Mouse (Mus musculus) intestine, embryonic 14.5 days (tissue): ENCODE results near the gene Adm2. TPM values are rescaled to one million over a fixed set of nuclear protein-coding genes. Genes with fewer than 3 reads are reported as not detected.
A peak's percentile ranks its signal among the peaks of the same experiment; 100 is the strongest.

Experiments
- ATAC-seq: fragments of 200-750 bp; cut with Nextera tagmentation; replicated peaks from 2 replicates; pipeline ENCODE4 v1.8.0; 2017; ENCODE audit warnings: low read depth, moderate number of reproducible peaks, moderate TSS enrichment, moderate library complexity; ENCODE audit not compliant: low FRiP score, low TSS enrichment
- DNase-seq: peaks from one replicate; pipeline ENCODE4 v3.0.0-alpha.2; 2018; ENCODE audit warnings: low spot score
- H3K27ac ChIP-seq: fragments of 300-500 bp; sonication (generic); 2 replicates; pipeline ENCODE4 v1.5.1; 2014; ENCODE audit warnings: low read depth, mild to moderate bottlenecking, control low read depth
- H3K27me3 ChIP-seq: fragments of 300-500 bp; sonication (generic); replicated peaks from 2 replicates; pipeline ENCODE4 v1.6.1; 2014; ENCODE audit warnings: low read length, control low read depth; ENCODE audit not compliant: control insufficient read depth, insufficient read depth
- H3K36me3 ChIP-seq: fragments of 300-500 bp; sonication (generic); 2 replicates; pipeline ENCODE4 v1.6.1; 2014; ENCODE audit warnings: low read length, control low read depth; ENCODE audit not compliant: control insufficient read depth, insufficient read depth
- H3K4me1 ChIP-seq: fragments of 300-500 bp; sonication (generic); replicated peaks from 2 replicates; pipeline ENCODE4 v1.6.1; 2014; ENCODE audit warnings: low read length, control low read depth, mixed read lengths; ENCODE audit not compliant: control insufficient read depth, insufficient read depth
- H3K4me2 ChIP-seq: fragments of 300-500 bp; sonication (generic); 2 replicates; pipeline ENCODE4 v1.6.1; 2014; ENCODE audit warnings: low read length
- H3K4me3 ChIP-seq: fragments of 300-500 bp; sonication (generic); 2 replicates; pipeline ENCODE4 v1.5.1; 2014; ENCODE audit warnings: low read depth, low read length, control low read depth, mixed read lengths
- H3K9ac ChIP-seq: fragments of 300-500 bp; sonication (generic); 2 replicates; pipeline ENCODE4 v1.6.1; 2014; ENCODE audit warnings: mild to moderate bottlenecking, low read length
- H3K9me3 ChIP-seq: fragments of 300-500 bp; sonication (generic); 2 replicates; pipeline ENCODE4 v1.6.1; 2016; ENCODE audit warnings: low read length, control low read depth; ENCODE audit not compliant: control insufficient read depth
- WGBS: fragments of 180-500 bp; shearing (Covaris S2); extraction: QIAGEN DNeasy Blood & Tissue Kit; methylation state at CpG from one replicate; pipeline ENCODE4 v1.1.7; 2014; 5-methylcytosine and 5-hydroxymethylcytosine counted together
- polyA plus RNA-seq: library from polyadenylated mRNA; unstranded; fragments of >200 nt; fragmentation: Nextera tagmentation; extraction: Ambion mirVana; gene quantifications from 2 replicates; pipeline ENCODE4 v1.2.1, GENCODE M21; 2014

The Adm2 gene
- polyA plus RNA-seq, 1 experiment from 2014 or later: 0.73 TPM

DNA sequence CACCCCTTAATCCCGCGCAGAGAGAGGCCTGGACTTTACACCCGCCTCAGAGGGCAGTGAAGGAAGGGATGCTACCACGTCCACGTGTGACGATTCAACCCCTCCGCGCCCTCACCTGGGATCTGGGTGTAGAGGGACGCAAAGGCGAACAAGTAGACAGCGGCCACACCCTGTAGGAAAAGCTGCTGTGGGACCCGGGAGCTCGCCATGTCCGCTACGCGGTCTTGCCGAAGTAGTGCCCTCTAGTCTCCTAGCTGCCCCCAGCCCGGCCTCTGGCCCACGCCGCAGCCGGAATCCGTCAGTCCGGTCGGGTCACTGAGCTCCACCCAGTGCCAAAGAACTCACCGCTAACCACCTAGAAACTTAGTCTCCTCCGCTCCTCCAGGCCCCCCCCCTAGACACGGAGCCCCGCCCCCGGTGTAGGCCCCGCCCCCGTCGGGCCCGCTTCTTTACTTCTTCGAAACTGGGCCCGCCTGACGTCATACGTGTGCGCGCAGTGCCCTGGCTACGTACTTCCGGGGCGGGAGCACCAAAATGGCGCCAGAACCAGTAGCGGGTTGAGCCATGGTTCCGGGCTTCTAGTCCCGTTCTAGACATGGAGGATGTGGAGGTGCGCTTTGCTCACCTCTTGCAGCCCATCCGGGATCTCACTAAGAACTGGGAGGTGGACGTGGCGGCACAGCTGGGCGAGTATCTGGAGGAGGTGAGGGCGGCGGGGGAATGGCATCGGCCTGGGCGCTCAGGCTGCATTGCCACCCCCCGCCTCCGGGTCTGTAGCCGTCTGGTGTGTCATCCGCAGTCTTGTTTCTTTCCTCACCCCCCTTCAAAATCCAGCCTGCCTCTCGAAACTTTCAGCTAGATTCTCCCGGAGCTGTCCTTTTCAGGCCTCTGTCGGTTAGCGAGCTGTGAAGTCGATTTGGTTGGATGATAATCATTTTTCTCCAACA lies 33.0 kb downstream of the Adm2 start, which contains the start of the genes Lmf2 and Ncaph2:
Gene Lmf2 (minus strand): TSS at position 419 of the 947 bp plus-strand sequence.
Gene Ncaph2 (plus strand): TSS at position 479 of the 947 bp plus-strand sequence.
- WGBS: under 1% methylated on average over 63 of the region's 64 CpGs
- peaks cover 14% of the 10 kb centered on the region for H3K4me1 ChIP-seq
- peak within 1 kb of the TSS; percentile 90 for H3K27ac ChIP-seq
- ATAC-seq: peak; percentile 92
- H3K27me3 ChIP-seq: no peaks in the 10 kb centered on the region
- H3K36me3 ChIP-seq: peaks cover 43% of the 10 kb centered on the region
- DNase-seq: peak; percentile 99
- peak within 1 kb of the TSS; percentile 94 for H3K4me2 ChIP-seq
- peak within 1 kb of the TSS; percentile 94 for H3K4me3 ChIP-seq
- peak within 1 kb of the TSS; percentile 88 for H3K9ac ChIP-seq
- H3K9me3 ChIP-seq: no peaks in the 10 kb centered on the region

DNA sequence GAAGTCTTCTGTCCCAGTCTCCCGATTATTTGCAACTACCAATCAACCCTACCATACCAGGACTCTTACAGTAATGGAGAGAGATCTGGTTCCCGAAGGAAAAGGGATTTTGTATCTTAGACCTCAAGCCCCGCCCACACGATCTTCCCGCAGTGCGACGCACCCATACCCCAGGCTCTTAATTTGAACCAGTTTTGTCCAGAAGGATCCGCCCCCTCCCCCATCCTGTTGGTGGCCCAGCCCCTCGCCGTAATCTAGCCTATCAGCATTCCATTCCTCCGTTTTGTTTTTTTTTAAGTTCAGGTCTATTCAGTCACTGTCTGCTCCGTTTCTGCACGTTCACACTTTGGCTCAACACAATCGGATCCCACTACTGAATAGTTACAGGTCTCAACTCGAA lies 33.9 kb downstream of the Adm2 start:
- peak overlapping the region; percentile 64 for H3K4me2 ChIP-seq
- ATAC-seq (peak; percentile 63), DNase-seq (peak; percentile 89)
- no peaks in the 10 kb centered on the region for H3K9me3 ChIP-seq
- peaks cover 14% of the 10 kb centered on the region for H3K4me1 ChIP-seq
- under 1% methylated on average over 15 of the region's 15 CpGs for WGBS
- peak overlapping the region; percentile 90 for H3K27ac ChIP-seq
- H3K36me3 ChIP-seq: peaks cover 44% of the 10 kb centered on the region
- H3K9ac ChIP-seq: peak overlapping the region; percentile 88
- no peaks in the 10 kb centered on the region for H3K27me3 ChIP-seq
- H3K4me3 ChIP-seq: peak overlapping the region; percentile 94

DNA sequence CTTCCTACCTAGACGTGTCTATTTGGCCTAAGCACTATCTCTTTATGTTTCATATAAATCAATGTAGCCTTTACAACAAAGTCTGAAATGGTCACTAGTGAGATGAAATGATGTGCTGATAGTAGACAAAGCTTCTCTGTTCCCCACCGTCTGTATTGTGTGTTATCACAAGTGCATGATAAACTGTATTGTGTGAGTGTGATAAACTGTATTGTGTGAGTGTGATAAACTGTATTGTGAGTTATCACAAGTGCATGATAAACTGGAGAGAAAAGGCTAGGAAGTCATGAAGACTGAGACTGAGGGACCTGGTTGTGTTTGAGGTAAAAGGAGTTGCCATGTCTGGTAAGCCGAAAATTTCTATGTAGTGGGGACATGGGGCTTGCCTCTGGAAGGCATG lies 36.3 kb downstream of the Adm2 start:
- no peak overlapping the region for H3K9ac ChIP-seq
- ATAC-seq (no peak), DNase-seq (no peak)
- H3K9me3 ChIP-seq: no peaks in the 10 kb centered on the region
- no peaks in the 10 kb centered on the region for H3K27me3 ChIP-seq
- peaks cover 14% of the 10 kb centered on the region for H3K4me1 ChIP-seq
- 85% methylated on average over 3 of the region's 3 CpGs for WGBS
- H3K36me3 ChIP-seq: peaks cover 41% of the 10 kb centered on the region
- no peak overlapping the region for H3K4me3 ChIP-seq
- H3K4me2 ChIP-seq: no peak overlapping the region
- no peak overlapping the region for H3K27ac ChIP-seq

DNA sequence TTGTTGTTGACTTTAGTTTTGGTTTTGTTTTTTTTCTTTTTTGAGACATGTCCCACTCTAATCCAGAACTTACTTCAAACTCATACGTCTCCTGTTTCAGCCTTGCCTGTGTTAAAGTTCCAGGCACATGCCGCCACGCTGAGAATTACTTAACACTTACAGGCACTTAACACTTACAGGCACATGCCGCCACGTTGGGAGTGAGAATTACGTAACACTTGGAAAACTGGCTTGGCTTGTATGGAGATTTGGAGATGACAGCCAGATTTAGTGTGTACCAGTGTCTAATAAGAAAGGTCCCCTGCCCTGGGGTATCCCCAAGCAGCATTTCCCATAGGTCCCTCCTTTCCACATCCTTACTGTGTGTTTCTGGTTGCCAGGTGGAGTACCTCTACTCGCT lies 40.5 kb downstream of the Adm2 start:
- H3K36me3 ChIP-seq: peaks cover 84% of the 10 kb centered on the region
- H3K4me3 ChIP-seq: no peak overlapping the region
- WGBS: 91% methylated on average over 7 of the region's 7 CpGs

GRCm38 (mm10) chr15:89365141-89365551 lies 42.6 kb downstream of the Adm2 start:
- no peaks in the 10 kb centered on the region for H3K4me1 ChIP-seq
- peaks cover 97% of the 10 kb centered on the region for H3K36me3 ChIP-seq
- ATAC-seq (no peak), DNase-seq (no peak)
- no peak overlapping the region for H3K4me2 ChIP-seq
- no peak overlapping the region for H3K4me3 ChIP-seq
- 92% methylated on average over 4 of the region's 4 CpGs for WGBS
- no peak overlapping the region for H3K27ac ChIP-seq
- no peaks in the 10 kb centered on the region for H3K27me3 ChIP-seq
- H3K9ac ChIP-seq: no peak overlapping the region
- no peaks in the 10 kb centered on the region for H3K9me3 ChIP-seq

More for the DNA sequence above, 40.5 kb downstream of the Adm2 start:
- Histone ChIP-seq H3K27ac (no peak overlapping the region), H3K27me3 (no peaks in the 10 kb centered on the region), H3K4me1 (no peaks in the 10 kb centered on the region; the same call in 1 of the 2 replicates), H3K9me3 (no peaks in the 10 kb centered on the region), H3K4me2 (no peak overlapping the region), H3K9ac (no peak overlapping the region)
- ATAC-seq (no peak), DNase-seq (no peak)

- H3K4me1 ChIP-seq: 0 out of 2 replicates have a peak, but pooled peaks cover 5% of the 10 kb centered on the region
- DNase-seq: no peak
- H3K27me3 ChIP-seq: peaks cover 10% of the 10 kb centered on the region
- no peak overlapping the region for H3K27ac ChIP-seq
- H3K36me3 ChIP-seq: peaks cover 56% of the 10 kb centered on the region
- no peak overlapping the region for H3K4me2 ChIP-seq
- H3K9me3 ChIP-seq: no peaks in the 10 kb centered on the region
- no peak overlapping the region for H3K9ac ChIP-seq
- WGBS: 85% methylated on average over 13 of the region's 13 CpGs
- no peak overlapping the region for H3K4me3 ChIP-seq
- ATAC-seq: no peak
These were observed 49.5 kb downstream of the Adm2 start for GRCm38 (mm10) chr15:89372068-89372467.

DNA sequence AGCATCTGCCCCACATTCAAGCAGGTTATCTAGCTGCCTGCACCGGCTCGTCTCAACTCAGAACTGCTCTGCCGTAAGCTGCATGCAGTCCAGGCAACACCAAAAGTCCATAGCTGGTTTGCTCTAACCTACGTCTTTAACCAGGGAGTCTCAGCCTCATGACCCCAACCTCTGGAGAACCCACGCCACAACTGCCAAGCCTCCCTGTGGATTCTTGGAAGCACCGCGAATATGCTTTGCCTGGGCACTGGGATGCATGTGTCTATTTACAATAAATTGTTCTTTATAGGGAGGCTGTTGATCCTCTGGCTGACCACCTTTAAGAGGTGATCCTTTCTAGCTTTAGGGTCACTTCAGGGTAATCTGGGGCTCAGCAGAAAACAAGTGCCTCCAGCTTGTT lies 50.0 kb downstream of the Adm2 start:
- Histone ChIP-seq H3K27me3 (peaks cover 15% of the 10 kb centered on the region), H3K9ac (no peak overlapping the region), H3K4me3 (no peak overlapping the region; the same call in 1 of the 2 replicates), H3K36me3 (peaks cover 52% of the 10 kb centered on the region), H3K4me1 (peaks cover 10% of the 10 kb centered on the region; the same call in 1 of the 2 replicates), H3K9me3 (no peaks in the 10 kb centered on the region), H3K4me2 (peak overlapping the region; percentile 77), H3K27ac (no peak overlapping the region)
- 85% methylated on average over 7 of the region's 7 CpGs for WGBS
- ATAC-seq (no peak), DNase-seq (no peak)

- peak overlapping the region; percentile 86 for H3K27ac ChIP-seq
- H3K4me1 ChIP-seq: peaks cover 11% of the 10 kb centered on the region
- no peaks in the 10 kb centered on the region for H3K9me3 ChIP-seq
- DNase-seq (peak; percentile 93), ATAC-seq (peak; percentile 80)
- 2% methylated on average over 35 of the region's 35 CpGs for WGBS
- H3K36me3 ChIP-seq: peaks cover 45% of the 10 kb centered on the region
- peaks cover 22% of the 10 kb centered on the region for H3K27me3 ChIP-seq
- peak overlapping the region; percentile 70 for H3K9ac ChIP-seq
- peak overlapping the region; percentile 68 for H3K4me3 ChIP-seq
- peak overlapping the region; percentile 77 for H3K4me2 ChIP-seq
These were observed 50.7 kb downstream of the Adm2 start for GRCm38 (mm10) chr15:89373027-89373761.
